Mouse (Mus musculus): ENCODE measurements around the gene Prpsap2.

GRCm38 (mm10) chr11:61793441-61793840 is 31.6 kb upstream of the Prpsap2 start:
- TF ChIP-seq TAL1 (IDR thresholded peaks at IDR 0.05; ENCODE audit: low read length) (no peak), GATA1 (IDR thresholded peaks at IDR 0.05; ENCODE audit: low read length) (no peak)

Data from erythroblast, embryonic 14.5 days (primary cell).